Mouse (Mus musculus) Patski (cell line): ENCODE results near the gene Rgl1. TPM values are rescaled to one million over a fixed set of nuclear protein-coding genes. Genes with fewer than 3 reads are reported as not detected.

ENCODE experiments used
- ATAC-seq: fragments of 100-300 bp; one replicate; pipeline ENCODE4 v1.8.0; 2021
- CTCF ChIA-PET: fragments of 350-600 bp; sonication (Branson Sonifier 250); formaldehyde crosslinking; loops from one replicate; lab custom pipeline; 2022; ENCODE audit warnings: inconsistent platforms; lab: Charles Lee
- POLR2A ChIA-PET: fragments of 350-600 bp; sonication (Branson Sonifier 250); formaldehyde crosslinking; loops from one replicate; lab custom pipeline; 2022; ENCODE audit warnings: antibody characterized with exemption, inconsistent platforms; lab: Charles Lee
- DNase-seq: peaks from one replicate; pipeline ENCODE4 v3.0.0-alpha.2; 2011; ENCODE audit warnings: low read depth, low spot score
- H3K27me3 ChIP-seq: fragments of 371-371 bp; one replicate; pipeline ENCODE4 v1.5.1; 2021
- CTCF ChIP-seq: fragments of 100-300 bp; IDR thresholded peaks from one replicate; pipeline ENCODE4 v1.5.1; 2021
- in situ Hi-C: fragments of 300-500 bp; cut with MboI; formaldehyde crosslinking; loops from 3 replicates; pipeline ENCODE4 v1.11.1; 2018; ENCODE audit warnings: low pct_unique_long_range_greater_than_20kb, mixed read lengths
- polyA plus RNA-seq: library from polyadenylated mRNA; unstranded; gene quantifications from one replicate; pipeline ENCODE4 v1.2.3, GENCODE M21; 2021

Rgl1 gene
- polyA plus RNA-seq, 1 experiment from 2014 or later = 51.6 TPM

- no peak for ATAC-seq
Measured at GRCm38 (mm10) chr1:152687099-152687730, 78.9 kb downstream of the Rgl1 start.

GRCm38 (mm10) chr1:152685531-152685930 is 80.6 kb downstream of the Rgl1 start:
- ATAC-seq = no peak
- no peak for TF ChIP-seq CTCF
- no peak for DNase-seq
- in situ Hi-C loops = no loop called here
- POLR2A ChIA-PET = no interaction called here
- CTCF ChIA-PET = no interaction called here
- H3K27me3 ChIP-seq = no peaks in the 10 kb centered on the region

More at GRCm38 (mm10) chr1:152687099-152687730, 78.9 kb downstream of the Rgl1 start:
- ChIA-PET POLR2A (no interaction called here), CTCF (interaction anchor here (1.5 kb wide), 1 partner anchor 9 kb away, joined by 3 read pairs; no protein-coding TSS in a partner anchor)
- DNase-seq = no peak
- no peak for TF ChIP-seq CTCF
- H3K27me3 ChIP-seq = no peaks in the 10 kb centered on the region
- in situ Hi-C loops = no loop called here

- ATAC-seq (no peak), DNase-seq (no peak)
- TF ChIP-seq CTCF = no peak
- no peaks in the 10 kb centered on the region for H3K27me3 ChIP-seq
- ChIA-PET POLR2A (interaction anchor here (0.6 kb wide), 1 partner anchor 145 kb away, joined by 11 read pairs; no protein-coding TSS in a partner anchor), CTCF (interaction anchor here (1.4 kb wide), 1 partner anchor 35 kb away, joined by 4 read pairs; no protein-coding TSS in a partner anchor)
- in situ Hi-C loops = no loop called here
Measured at GRCm38 (mm10) chr1:152682368-152683194, 83.6 kb downstream of the Rgl1 start.

GRCm38 (mm10) chr1:152681676-152682367 is 84.3 kb downstream of the Rgl1 start:
- CTCF ChIA-PET = interaction anchor here (1.4 kb wide), 1 partner anchor 36 kb away, joined by 4 read pairs; no protein-coding TSS in a partner anchor
- TF ChIP-seq CTCF = no peak
- POLR2A ChIA-PET = no interaction called here
- no peaks in the 10 kb centered on the region for H3K27me3 ChIP-seq
- DNase-seq = no peak
- no peak for ATAC-seq
- in situ Hi-C loops = no loop called here

- ChIA-PET CTCF (no interaction called here), POLR2A (no interaction called here)
- no peaks in the 10 kb centered on the region for H3K27me3 ChIP-seq
- no peak for TF ChIP-seq CTCF
- in situ Hi-C loops = no loop called here
- no peak for DNase-seq
- ATAC-seq = no peak
Measured at GRCm38 (mm10) chr1:152681116-152681515, 85.0 kb downstream of the Rgl1 start.

GRCm38 (mm10) chr1:152678451-152678850 is 87.7 kb downstream of the Rgl1 start:
- POLR2A ChIA-PET = no interaction called here
- DNase-seq (no peak), ATAC-seq (no peak)
- peak; percentile 56 for TF ChIP-seq CTCF
- in situ Hi-C loops = no loop called here
- H3K27me3 ChIP-seq = no peaks in the 10 kb centered on the region
- CTCF ChIA-PET = interaction anchor here (1.0 to 1.3 kb wide), 3 partner anchors 9 to 149 kb away, joined by 3 to 5 read pairs (median 3); no protein-coding TSS in a partner anchor

GRCm38 (mm10) chr1:152677482-152678211 is 88.5 kb downstream of the Rgl1 start:
- POLR2A ChIA-PET = no interaction called here
- DNase-seq (no peak), ATAC-seq (no peak)
- H3K27me3 ChIP-seq = no peaks in the 10 kb centered on the region
- TF ChIP-seq CTCF = no peak
- CTCF ChIA-PET = interaction anchor here (0.8 to 1.3 kb wide), 4 partner anchors 9 to 157 kb away, joined by 3 to 5 read pairs (median 3); no protein-coding TSS in a partner anchor
- in situ Hi-C loops = no loop called here

GRCm38 (mm10) chr1:152669446-152670180 is 96.5 kb downstream of the Rgl1 start:
- peak; percentile 28 for DNase-seq
- in situ Hi-C loops = no loop called here
- ChIA-PET CTCF (interaction anchor here (2.0 kb wide), 1 partner anchor 16 kb away, joined by 5 read pairs; no protein-coding TSS in a partner anchor), POLR2A (no interaction called here)
- H3K27me3 ChIP-seq = no peaks in the 10 kb centered on the region
- TF ChIP-seq CTCF = no peak
- ATAC-seq = peak; percentile 31

GRCm38 (mm10) chr1:152660436-152660835 is 105.7 kb downstream of the Rgl1 start:
- DNase-seq (no peak), ATAC-seq (no peak)
- TF ChIP-seq CTCF = no peak
- H3K27me3 ChIP-seq = no peaks in the 10 kb centered on the region
- CTCF ChIA-PET = interaction anchor here (0.6 kb wide), 1 partner anchor 16 kb away, joined by 3 read pairs; no protein-coding TSS in a partner anchor
- in situ Hi-C loops = no loop called here
- POLR2A ChIA-PET = no interaction called here
